Mouse (Mus musculus) kidney, embryonic 14.5 days (tissue): ENCODE data around the gene Tbc1d23. TPM values are rescaled to one million over a fixed set of nuclear protein-coding genes. Genes with fewer than 3 reads are reported as not detected.
"Not testable (repeated sequence)": the region's sequence is repeated elsewhere in the genome, so short reads cannot be mapped to it uniquely, and the experiment has no call there.

ENCODE experiments used
- ATAC-seq: fragments of 200-750 bp; cut with Nextera tagmentation; 2 replicates; pipeline ENCODE4 v1.8.0; 2017; ENCODE audit warnings: moderate number of reproducible peaks, mild to moderate bottlenecking, moderate TSS enrichment, moderate library complexity; ENCODE audit not compliant: low FRiP score, low TSS enrichment
- H3K27ac ChIP-seq: fragments of 300-500 bp; sonication (generic); 2 replicates; pipeline ENCODE4 v1.5.1; 2014; ENCODE audit warnings: low read depth, mild to moderate bottlenecking, low read length, moderate library complexity, mixed read lengths
- H3K27me3 ChIP-seq: fragments of 300-500 bp; sonication (generic); 2 replicates; pipeline ENCODE4 v1.6.1; 2014; ENCODE audit warnings: mild to moderate bottlenecking, low read length; ENCODE audit not compliant: control insufficient read depth, insufficient read depth
- H3K36me3 ChIP-seq: fragments of 300-500 bp; sonication (generic); 2 replicates; pipeline ENCODE4 v1.6.1; 2014; ENCODE audit warnings: low read length, mixed read lengths; ENCODE audit not compliant: control insufficient read depth, insufficient read depth
- H3K4me1 ChIP-seq: fragments of 300-500 bp; sonication (generic); 2 replicates; pipeline ENCODE4 v1.6.1; 2014; ENCODE audit warnings: low read length, mixed read lengths; ENCODE audit not compliant: control insufficient read depth, insufficient read depth
- H3K4me2 ChIP-seq: fragments of 300-500 bp; sonication (generic); replicated peaks from 2 replicates; pipeline ENCODE4 v1.6.1; 2014; ENCODE audit warnings: low read depth, mild to moderate bottlenecking, low read length
- H3K4me3 ChIP-seq: fragments of 300-500 bp; sonication (generic); 2 replicates; pipeline ENCODE4 v1.5.1; 2014; ENCODE audit warnings: mild to moderate bottlenecking, low read length
- H3K9ac ChIP-seq: fragments of 300-500 bp; sonication (generic); 2 replicates; pipeline ENCODE4 v1.6.1; 2014; ENCODE audit warnings: low read depth, mild to moderate bottlenecking, low read length, moderate library complexity
- H3K9me3 ChIP-seq: fragments of 300-500 bp; sonication (generic); 2 replicates; pipeline ENCODE4 v1.6.1; 2016; ENCODE audit warnings: low read length; ENCODE audit not compliant: control insufficient read depth
- WGBS: fragments of 180-500 bp; shearing (Covaris S2); extraction: QIAGEN DNeasy Blood & Tissue Kit; methylation state at CpG from one replicate; pipeline ENCODE4 v1.1.7; 2014; 5-methylcytosine and 5-hydroxymethylcytosine counted together
- polyA plus RNA-seq: library from polyadenylated mRNA; unstranded; fragments of >200 nt; fragmentation: Nextera tagmentation; extraction: Ambion mirVana; gene quantifications from 2 replicates; pipeline ENCODE4 v1.2.1, GENCODE M21; 2014

Tbc1d23 gene
- polyA plus RNA-seq, 1 experiment from 2014 or later = 31.2 TPM

GRCm38 (mm10) chr16:57186618-57187017, 44.7 kb downstream of the Tbc1d23 start:
- H3K4me1 ChIP-seq = no peaks in the 10 kb centered on the region
- no peak overlapping the region for H3K4me2 ChIP-seq
- peaks cover 58% of the 10 kb centered on the region for H3K36me3 ChIP-seq
- H3K9ac ChIP-seq = no peak overlapping the region
- 93% methylated on average over 4 of the region's 4 CpGs for WGBS
- no peaks in the 10 kb centered on the region for H3K9me3 ChIP-seq
- no peak overlapping the region for H3K4me3 ChIP-seq
- H3K27me3 ChIP-seq = no peaks in the 10 kb centered on the region
- ATAC-seq = no peak
- no peak overlapping the region for H3K27ac ChIP-seq

- no peak for ATAC-seq
- Histone ChIP-seq H3K27me3 (no peaks in the 10 kb centered on the region), H3K9me3 (no peaks in the 10 kb centered on the region), H3K4me3 (no peak overlapping the region), H3K4me2 (no peak overlapping the region), H3K4me1 (no peaks in the 10 kb centered on the region), H3K36me3 (peaks cover 45% of the 10 kb centered on the region), H3K27ac (no peak overlapping the region), H3K9ac (no peak overlapping the region)
- 90% methylated on average over 5 of the region's 5 CpGs for WGBS
Observed at GRCm38 (mm10) chr16:57182037-57182436, 49.3 kb downstream of the Tbc1d23 start.

GRCm38 (mm10) chr16:57181180-57181579, 50.1 kb downstream of the Tbc1d23 start:
- H3K9me3 ChIP-seq = no peaks in the 10 kb centered on the region
- no peak overlapping the region for H3K9ac ChIP-seq
- H3K27me3 ChIP-seq = no peaks in the 10 kb centered on the region
- H3K4me3 ChIP-seq = no peak overlapping the region
- H3K4me1 ChIP-seq = no peaks in the 10 kb centered on the region
- ATAC-seq = no peak
- WGBS = 91% methylated on average over 11 of the region's 11 CpGs
- peaks cover 47% of the 10 kb centered on the region for H3K36me3 ChIP-seq
- no peak overlapping the region for H3K4me2 ChIP-seq
- H3K27ac ChIP-seq = no peak overlapping the region

GRCm38 (mm10) chr16:57177664-57178063, 53.6 kb downstream of the Tbc1d23 start:
- no peaks in the 10 kb centered on the region for H3K4me1 ChIP-seq
- H3K4me2 ChIP-seq = no peak overlapping the region
- H3K9me3 ChIP-seq = no peaks in the 10 kb centered on the region
- H3K27ac ChIP-seq = no peak overlapping the region
- 90% methylated on average over 10 of the region's 10 CpGs for WGBS
- ATAC-seq = no peak
- no peaks in the 10 kb centered on the region for H3K27me3 ChIP-seq
- peaks cover 34% of the 10 kb centered on the region for H3K36me3 ChIP-seq
- no peak overlapping the region for H3K9ac ChIP-seq
- no peak overlapping the region for H3K4me3 ChIP-seq

- WGBS = 69% methylated on average over 2 of the region's 2 CpGs
Observed at GRCm38 (mm10) chr16:57177254-57177653, 54.0 kb downstream of the Tbc1d23 start.

GRCm38 (mm10) chr16:57176276-57176675, 55.0 kb downstream of the Tbc1d23 start:
- Histone ChIP-seq H3K27me3 (no peaks in the 10 kb centered on the region), H3K4me1 (no peaks in the 10 kb centered on the region), H3K27ac (no peak overlapping the region), H3K9ac (no peak overlapping the region), H3K4me2 (no peak overlapping the region), H3K36me3 (peaks cover 24% of the 10 kb centered on the region; the same call in 1 of the 2 replicates), H3K4me3 (no peak overlapping the region), H3K9me3 (no peaks in the 10 kb centered on the region)
- ATAC-seq = no peak
- 92% methylated on average over 7 of the region's 7 CpGs for WGBS

More at GRCm38 (mm10) chr16:57177254-57177653, 54.0 kb downstream of the Tbc1d23 start:
- no peak overlapping the region for H3K27ac ChIP-seq
- no peaks in the 10 kb centered on the region for H3K9me3 ChIP-seq
- H3K36me3 ChIP-seq = peaks cover 30% of the 10 kb centered on the region; the same call in 1 of the 2 replicates
- H3K4me2 ChIP-seq = no peak overlapping the region
- no peak for ATAC-seq
- H3K27me3 ChIP-seq = no peaks in the 10 kb centered on the region
- H3K4me1 ChIP-seq = no peaks in the 10 kb centered on the region
- no peak overlapping the region for H3K4me3 ChIP-seq
- H3K9ac ChIP-seq = no peak overlapping the region

- Histone ChIP-seq H3K9me3 (no peaks in the 10 kb centered on the region), H3K4me1 (no peaks in the 10 kb centered on the region), H3K27me3 (no peaks in the 10 kb centered on the region), H3K9ac (no peak overlapping the region), H3K36me3 (peaks cover 25% of the 10 kb centered on the region; the same call in 1 of the 2 replicates), H3K27ac (no peak overlapping the region), H3K4me3 (no peak overlapping the region), H3K4me2 (no peak overlapping the region)
- 78% methylated on average over 2 of the region's 2 CpGs for WGBS
- ATAC-seq = no peak
Observed at GRCm38 (mm10) chr16:57175751-57176150, 55.6 kb downstream of the Tbc1d23 start.

- not testable (repeated sequence) for H3K4me1 ChIP-seq, ATAC-seq, H3K9me3 ChIP-seq, H3K27me3 ChIP-seq, H3K9ac ChIP-seq, H3K4me2 ChIP-seq, H3K4me3 ChIP-seq, H3K27ac ChIP-seq
- H3K36me3 ChIP-seq = peaks cover 23% of the 10 kb centered on the region; the same call in 1 of the 2 replicates
Observed at GRCm38 (mm10) chr16:57174480-57174879, 56.8 kb downstream of the Tbc1d23 start.

GRCm38 (mm10) chr16:57171570-57171969, 59.7 kb downstream of the Tbc1d23 start:
- H3K27me3 ChIP-seq = no peaks in the 10 kb centered on the region
- H3K36me3 ChIP-seq = peaks cover 19% of the 10 kb centered on the region; the same call in 1 of the 2 replicates
- no peak overlapping the region for H3K4me3 ChIP-seq
- no peak overlapping the region for H3K9ac ChIP-seq
- H3K27ac ChIP-seq = no peak overlapping the region
- no peak overlapping the region for H3K4me2 ChIP-seq
- ATAC-seq = no peak
- H3K4me1 ChIP-seq = no peaks in the 10 kb centered on the region
- no peaks in the 10 kb centered on the region for H3K9me3 ChIP-seq
- 92% methylated on average over 6 of the region's 6 CpGs for WGBS
